In genomic region chr7:117698551-117699114, GRCm38 (mm10) we compare ENCODE assay signal across 22 mouse cellular contexts.
"Had no signal": no experiment of that assay in that cellular context is flagged by ENCODE, and none has a peak within 500 bp of the region (broad histone marks: within the 10 kb centered on the region; RNA-seq: fewer than 3 reads in every experiment).

No protein-coding gene starts in this region.

- DNase-seq: kidney, adult 2 months; kidney, postnatal 25 days; left cerebral cortex, postnatal 4 days; liver, postnatal 0 days; lung, embryonic 14.5 days; lung, postnatal 10 days; lung, postnatal 36 days; spleen, adult 18-20 months; thymus, adult 18-20 months; thymus, postnatal 36 days had no signal

- H3K9me3 ChIP-seq: limb, embryonic 12.5 days; limb, embryonic 15.5 days; megakaryocyte, embryonic 14.5 days; midbrain, embryonic 10.5 days; midbrain, embryonic 15.5 days; neural tube, embryonic 12.5 days; neural tube, embryonic 15.5 days; stomach, embryonic 15.5 days had no signal

- H3K9ac ChIP-seq: limb, embryonic 12.5 days; limb, embryonic 15.5 days; liver, embryonic 14.5 days; liver, postnatal 0 days; lung, embryonic 14.5 days; midbrain, embryonic 15.5 days; neural tube, embryonic 12.5 days; neural tube, embryonic 15.5 days; stomach, embryonic 15.5 days had no signal

- H3K27me3 ChIP-seq: limb, embryonic 12.5 days; limb, embryonic 15.5 days; megakaryocyte, embryonic 14.5 days; midbrain, embryonic 15.5 days; neural tube, embryonic 12.5 days; neural tube, embryonic 15.5 days; stomach, embryonic 15.5 days had no signal

- H3K27ac ChIP-seq: kidney, postnatal 0 days; limb, embryonic 15.5 days; liver, embryonic 14.5 days; midbrain, embryonic 10.5 days; neural tube, embryonic 12.5 days; neural tube, embryonic 15.5 days; stomach, embryonic 15.5 days had no signal

- H3K4me1 ChIP-seq: megakaryocyte, embryonic 14.5 days; stomach, embryonic 15.5 days had no signal

- H3K36me3 ChIP-seq: limb, embryonic 12.5 days; limb, embryonic 15.5 days; midbrain, embryonic 10.5 days; midbrain, embryonic 15.5 days; neural tube, embryonic 12.5 days; neural tube, embryonic 15.5 days; stomach, embryonic 15.5 days had no signal

- H3K4me3 ChIP-seq: limb, embryonic 12.5 days; limb, embryonic 15.5 days; megakaryocyte, embryonic 14.5 days; midbrain, embryonic 10.5 days; midbrain, embryonic 15.5 days; neural tube, embryonic 12.5 days; neural tube, embryonic 15.5 days; stomach, embryonic 15.5 days had no signal

- H3K4me2 ChIP-seq: limb, embryonic 12.5 days; limb, embryonic 15.5 days; liver, embryonic 11.5 days; lung, embryonic 14.5 days; neural tube, embryonic 12.5 days; stomach, embryonic 15.5 days had no signal

- ATAC-seq: intestine, postnatal 0 days; liver, postnatal 0 days had no signal
